Mouse (Mus musculus) lung, adult 2 months (tissue): ENCODE results near the gene Mdm2.

Experiments
- CTCF ChIP-seq: fragments of 200-500 bp; IDR thresholded peaks from 2 replicates; pipeline ENCODE4 v1.5.1; 2011; ENCODE audit warnings: mild to moderate bottlenecking, low read length, control low read depth; ENCODE audit not compliant: insufficient read depth
- POLR2A ChIP-seq: fragments of 200-500 bp; IDR thresholded peaks from 2 replicates; pipeline ENCODE4 v1.6.1; 2011; ENCODE audit warnings: low read depth, mild to moderate bottlenecking, control low read depth, low read length, borderline replicate concordance; ENCODE audit errors: extremely low read depth

GRCm38 (mm10) chr10:117758749-117759727 lies 48.5 kb upstream of the Mdm2 start:
- no peak for TF ChIP-seq CTCF
- no peak for TF ChIP-seq POLR2A
